Mouse (Mus musculus) common myeloid progenitor, adult 5-6 weeks (primary cell): Measurements from ENCODE around the gene Ebf4. TPM values are rescaled to one million over a fixed set of nuclear protein-coding genes. Genes with fewer than 3 reads are reported as not detected.
A peak's percentile ranks its signal among the peaks of the same experiment; 100 is the strongest.

Source experiments
- ATAC-seq: replicated peaks from 2 replicates; pipeline ENCODE4 v1.8.0; 2016; ENCODE audit warnings: low read depth, mild to moderate bottlenecking, moderate TSS enrichment, inconsistent platforms; ENCODE audit not compliant: poor library complexity, severe bottlenecking
- total RNA-seq: library from RNA; stranded (forward); fragments of 200-1000, 187-1606 nt; gene quantifications from 2 replicates; pipeline ENCODE4 v1.2.3, GENCODE M21; 2017

Gene Ebf4
- total RNA-seq, 1 experiment from 2014 or later: not detected

GRCm38 (mm10) chr2:130294218-130294935 lies 592 bp upstream of the Ebf4 start:
- ATAC-seq: no peak

GRCm38 (mm10) chr2:130295331-130296133 lies 563 bp downstream of the Ebf4 start:
- ATAC-seq: no peak

- ATAC-seq: no peak
Measured at GRCm38 (mm10) chr2:130296134-130296745, 1.3 kb downstream of the Ebf4 start.

- ATAC-seq: no peak
Measured at GRCm38 (mm10) chr2:130297580-130297979, 2.6 kb downstream of the Ebf4 start.

GRCm38 (mm10) chr2:130303014-130303413 lies 8.0 kb downstream of the Ebf4 start:
- ATAC-seq: no peak

GRCm38 (mm10) chr2:130327057-130327456 lies 32.1 kb downstream of the Ebf4 start:
- ATAC-seq: no peak

- no peak for ATAC-seq
Measured at GRCm38 (mm10) chr2:130329502-130329901, 34.5 kb downstream of the Ebf4 start.

- ATAC-seq: no peak
Measured at GRCm38 (mm10) chr2:130335112-130335511, 40.1 kb downstream of the Ebf4 start.

- no peak; the same call in 1 of the 2 replicates for ATAC-seq
Measured at GRCm38 (mm10) chr2:130340464-130341219, 45.7 kb downstream of the Ebf4 start.

GRCm38 (mm10) chr2:130341220-130341580 lies 46.2 kb downstream of the Ebf4 start:
- no peak for ATAC-seq

- ATAC-seq: no peak
Measured at GRCm38 (mm10) chr2:130350376-130350775, 55.4 kb downstream of the Ebf4 start.

GRCm38 (mm10) chr2:130351758-130352339 lies 56.9 kb downstream of the Ebf4 start:
- ATAC-seq: no peak

- ATAC-seq: no peak
Measured at GRCm38 (mm10) chr2:130353411-130353810, 58.4 kb downstream of the Ebf4 start.

- ATAC-seq: no peak
Measured at GRCm38 (mm10) chr2:130353889-130354288, 58.9 kb downstream of the Ebf4 start.

GRCm38 (mm10) chr2:130357551-130357950 lies 62.6 kb downstream of the Ebf4 start:
- ATAC-seq: no peak

GRCm38 (mm10) chr2:130358852-130359251 lies 63.9 kb downstream of the Ebf4 start:
- ATAC-seq: no peak

GRCm38 (mm10) chr2:130362511-130363026 lies 67.6 kb downstream of the Ebf4 start:
- peak; percentile 65 for ATAC-seq

- ATAC-seq: peak; percentile 48
Measured at GRCm38 (mm10) chr2:130365211-130366094, 70.5 kb downstream of the Ebf4 start.

GRCm38 (mm10) chr2:130367386-130367785 lies 72.4 kb downstream of the Ebf4 start:
- ATAC-seq: no peak
